Mouse (Mus musculus): Measurements from ENCODE around the gene Rab25.

DNA sequence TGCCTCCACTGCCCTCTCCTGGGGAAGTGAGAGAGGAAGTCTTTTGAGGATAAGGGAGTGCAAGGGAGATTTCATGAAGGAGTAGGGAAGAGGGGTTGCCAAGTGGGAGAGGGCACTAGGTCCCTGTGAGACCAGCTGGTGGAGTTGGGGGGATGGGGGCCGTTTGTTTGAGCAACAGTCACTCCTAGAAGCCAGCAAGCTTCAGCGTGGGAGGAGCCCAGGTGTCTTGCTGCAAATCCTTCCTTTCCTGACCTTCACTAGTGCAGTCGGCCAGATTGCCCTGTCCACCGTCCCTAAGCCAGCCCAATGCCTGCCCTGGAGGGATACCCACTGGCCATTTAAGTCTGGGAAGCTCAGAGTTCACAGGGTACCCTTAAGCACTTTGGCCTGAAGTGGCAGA is 36.5 kb downstream of the Rab25 start:
- TF ChIP-seq CTCF (IDR thresholded peaks at IDR 0.05; ENCODE audit: extremely low read depth, insufficient read length, insufficient replicate concordance, low read depth, low read length) (no peak), POLR2A (IDR thresholded peaks at IDR 0.05; ENCODE audit: low read depth, low read length) (no peak)
